Mouse (Mus musculus): ENCODE results near the gene Tmem259.

Gene Tmem259

DNA sequence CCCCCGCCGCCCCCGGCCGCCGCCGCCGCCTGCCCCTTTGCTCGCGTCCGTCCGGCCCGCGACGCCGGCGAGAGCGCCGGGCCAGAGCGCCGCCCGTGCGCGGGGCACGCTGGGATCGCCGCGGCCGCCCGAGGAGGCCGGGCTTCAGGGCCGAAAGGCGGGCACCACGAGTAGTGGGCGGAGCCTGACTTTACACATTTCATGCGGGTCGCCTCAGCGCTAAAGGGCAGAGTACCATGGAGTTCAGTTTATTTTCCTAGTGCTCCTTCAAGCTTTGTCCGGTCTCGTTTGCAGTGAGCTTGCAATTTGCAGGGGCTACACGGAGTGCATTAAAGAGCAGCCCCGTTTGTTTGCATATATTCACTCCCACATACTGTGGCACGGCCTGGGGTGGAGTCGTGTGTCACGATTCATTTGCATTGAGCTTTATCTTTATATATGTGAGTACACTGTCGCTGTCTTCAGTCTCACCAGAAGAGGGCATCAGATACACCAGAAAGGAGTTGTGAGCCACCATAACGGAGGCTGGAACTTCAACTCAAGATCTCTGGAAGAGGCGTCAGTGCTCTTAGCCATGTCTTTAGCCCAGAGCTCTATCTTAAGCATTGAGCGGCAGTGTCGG is at the start of gene Tmem259:
Gene Tmem259, minus strand, starts transcription at position 136 of the 622 bp plus-strand sequence.
- DNase-seq (ENCODE audit: low read depth), result peak; percentile 98

GRCm38 (mm10) chr10:80032799-80033480 is 48.8 kb upstream of the Tmem259 start:
- DNase-seq (ENCODE audit: low read depth), result peak; percentile 100

- no peak for DNase-seq (ENCODE audit: low read depth)
Measured at GRCm38 (mm10) chr10:80030736-80031135, 46.6 kb upstream of the Tmem259 start.

GRCm38 (mm10) chr10:80030191-80030590 is 46.1 kb upstream of the Tmem259 start:
- DNase-seq (ENCODE audit: low read depth), result peak; percentile 68

DNA sequence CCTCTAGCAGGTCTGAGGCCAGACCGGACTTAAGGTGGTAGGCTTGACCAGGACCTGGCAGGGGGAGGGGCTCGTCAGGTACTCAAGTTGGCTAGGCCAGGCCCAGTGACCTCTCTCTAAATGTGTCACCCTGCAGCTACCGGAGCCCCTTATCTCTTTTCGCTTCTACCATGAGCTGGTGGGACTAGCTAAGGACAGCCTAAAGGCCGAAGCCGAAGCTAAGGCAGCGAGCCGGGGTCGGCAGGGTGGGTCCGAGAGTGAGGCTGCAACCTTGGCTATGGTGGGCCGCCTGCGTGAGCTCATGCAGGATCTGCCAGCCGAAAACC is 44.4 kb upstream of the Tmem259 start:
- DNase-seq (ENCODE audit: low read depth), result no peak

DNA sequence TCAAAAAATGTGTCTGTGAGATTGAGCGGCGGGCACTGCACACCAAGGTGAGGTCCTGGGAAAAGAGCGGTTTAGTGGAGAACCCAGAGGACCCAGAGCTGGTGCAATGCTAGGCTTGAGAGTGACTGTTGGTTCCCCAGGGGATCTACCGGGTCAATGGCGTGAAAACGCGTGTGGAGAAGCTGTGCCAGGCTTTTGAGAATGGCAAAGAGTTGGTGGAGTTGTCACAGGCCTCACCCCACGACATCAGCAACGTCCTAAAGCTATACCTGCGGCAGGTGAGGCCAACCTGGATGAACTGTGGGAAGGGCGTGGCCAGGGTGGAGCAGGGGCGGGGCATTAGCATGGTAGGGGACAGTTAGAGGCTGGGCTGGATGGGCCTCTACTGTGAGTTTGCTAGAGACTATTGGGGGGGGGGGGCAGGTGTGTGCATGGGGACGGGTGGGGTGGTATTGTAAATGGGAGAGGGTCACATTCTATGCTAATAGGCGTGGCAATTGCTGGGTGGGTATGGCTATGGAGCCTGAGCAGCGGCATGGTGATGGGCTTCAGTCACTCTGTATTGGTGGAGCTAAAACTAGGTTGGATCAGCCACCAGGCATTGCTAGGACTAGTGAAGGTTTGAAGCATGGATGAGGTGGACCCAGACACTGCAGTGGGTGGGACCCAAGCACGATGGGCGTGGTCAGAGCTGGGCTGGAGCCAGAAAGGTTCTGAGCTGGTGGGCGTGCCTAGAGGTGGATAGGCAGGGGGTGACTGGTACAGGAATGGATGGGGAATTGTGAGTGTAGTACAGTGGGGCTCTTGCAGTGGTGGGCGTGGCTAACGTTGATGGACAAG is 43.8 kb upstream of the Tmem259 start:
- peak; percentile 37 for DNase-seq (ENCODE audit: low read depth)

DNA sequence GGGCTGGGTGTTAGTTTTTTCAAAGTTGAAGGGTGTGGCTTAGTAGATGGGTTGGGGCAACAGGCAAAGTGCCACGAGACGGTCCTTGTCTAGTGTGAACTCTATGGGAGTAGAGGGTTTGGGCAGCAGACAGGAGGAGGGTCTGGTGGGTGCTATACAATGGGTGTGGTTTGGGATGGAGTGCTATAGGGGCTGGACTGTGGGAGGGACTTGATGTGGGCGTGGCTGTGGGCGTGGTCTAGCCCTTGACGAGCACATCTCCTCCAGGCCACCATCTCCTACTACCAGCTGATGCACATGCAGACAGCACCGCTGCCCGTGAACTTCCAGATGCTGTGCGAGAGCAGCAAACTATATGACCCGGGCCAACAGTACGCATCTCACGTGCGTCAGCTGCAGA is 41.8 kb upstream of the Tmem259 start:
- DNase-seq (ENCODE audit: low read depth), result peak; percentile 42

GRCm38 (mm10) chr10:80025463-80025862 is 41.3 kb upstream of the Tmem259 start:
- no peak for DNase-seq (ENCODE audit: low read depth)

GRCm38 (mm10) chr10:80025044-80025347 is 40.9 kb upstream of the Tmem259 start:
- no peak for DNase-seq (ENCODE audit: low read depth)

- DNase-seq (ENCODE audit: low read depth), result peak; percentile 36
Measured at GRCm38 (mm10) chr10:80024229-80025043, 40.3 kb upstream of the Tmem259 start.

DNA sequence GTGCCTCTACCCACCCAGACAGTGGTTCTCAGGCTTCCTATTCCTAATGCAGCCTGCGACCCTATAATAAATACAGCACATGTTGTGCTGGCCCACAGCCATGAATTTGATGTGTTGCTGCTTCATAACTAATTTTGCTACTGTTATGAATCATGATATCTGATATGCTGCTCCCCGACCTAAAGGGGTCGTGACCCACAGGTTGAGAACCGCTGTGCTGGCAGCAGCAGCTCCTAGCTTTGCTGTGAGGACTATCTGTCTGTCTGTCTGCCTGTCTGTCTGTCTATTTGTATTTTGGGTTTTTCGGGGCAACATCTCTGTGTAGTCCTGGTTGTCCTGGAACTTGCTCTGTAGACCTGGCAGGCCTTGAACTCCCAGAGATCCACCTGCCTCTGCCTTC is 39.6 kb upstream of the Tmem259 start:
- DNase-seq (ENCODE audit: low read depth), result peak; percentile 38

GRCm38 (mm10) chr10:80022806-80023205 is 38.7 kb upstream of the Tmem259 start:
- no peak for DNase-seq (ENCODE audit: low read depth)

DNA sequence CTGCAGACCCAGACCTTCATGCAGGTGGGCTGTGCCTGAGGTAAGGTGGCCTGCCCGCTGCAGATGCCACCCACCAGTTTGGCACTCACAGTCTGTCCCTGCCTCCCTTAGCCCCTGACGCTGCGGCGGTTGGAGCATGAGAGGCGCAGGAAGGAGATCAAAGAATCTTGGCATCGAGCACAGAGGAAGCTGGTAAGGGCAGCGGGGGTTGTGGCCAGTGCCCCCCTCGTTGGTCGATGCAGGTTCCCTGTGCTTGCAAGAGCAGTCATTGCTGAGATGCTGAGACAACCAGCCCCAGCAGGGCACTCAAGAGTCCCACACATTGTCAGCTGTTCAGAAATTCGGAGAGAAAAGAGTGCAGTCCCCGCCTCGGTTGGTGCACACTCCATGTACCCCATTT is 38.0 kb upstream of the Tmem259 start:
- DNase-seq (ENCODE audit: low read depth), result no peak

- no peak for DNase-seq (ENCODE audit: low read depth)
Measured at GRCm38 (mm10) chr10:80021320-80021641, 37.2 kb upstream of the Tmem259 start.

GRCm38 (mm10) chr10:80020603-80021319 is 36.6 kb upstream of the Tmem259 start:
- peak; percentile 37 for DNase-seq (ENCODE audit: low read depth)

GRCm38 (mm10) chr10:80020191-80020590 is 36.1 kb upstream of the Tmem259 start:
- no peak for DNase-seq (ENCODE audit: low read depth)

DNA sequence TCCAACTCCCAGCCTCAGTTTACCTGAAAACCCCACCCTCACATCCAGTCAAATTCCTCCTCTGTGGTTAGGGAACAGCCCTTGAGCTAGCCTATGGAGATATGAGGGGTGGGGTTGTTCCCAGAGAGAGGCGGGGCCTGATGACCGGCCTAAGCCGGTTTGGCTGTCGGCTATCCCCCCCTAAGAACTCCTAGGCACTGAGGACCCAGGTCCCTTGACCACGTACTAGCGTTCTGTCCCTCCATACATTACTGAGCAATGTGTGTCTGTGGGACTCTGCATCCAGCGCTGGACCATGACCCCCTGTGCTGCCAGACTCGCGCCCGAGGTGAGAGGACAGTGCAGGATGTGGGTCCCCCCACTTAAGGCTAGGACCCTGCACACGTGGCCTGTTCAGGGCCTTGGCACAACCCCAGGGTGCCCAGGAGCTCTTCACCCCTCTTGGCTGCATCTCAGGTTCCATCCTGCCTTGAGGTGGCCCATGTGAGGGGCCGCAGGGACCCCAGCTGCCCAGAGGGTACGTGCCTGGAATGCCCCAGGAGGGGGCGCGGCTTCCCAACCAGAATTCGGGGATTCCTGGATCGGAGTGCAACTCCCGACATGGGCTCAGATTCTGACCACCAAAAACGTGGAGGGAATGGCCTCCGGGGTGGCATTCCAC is 35.5 kb upstream of the Tmem259 start:
- DNase-seq (ENCODE audit: low read depth), result no peak

DNA sequence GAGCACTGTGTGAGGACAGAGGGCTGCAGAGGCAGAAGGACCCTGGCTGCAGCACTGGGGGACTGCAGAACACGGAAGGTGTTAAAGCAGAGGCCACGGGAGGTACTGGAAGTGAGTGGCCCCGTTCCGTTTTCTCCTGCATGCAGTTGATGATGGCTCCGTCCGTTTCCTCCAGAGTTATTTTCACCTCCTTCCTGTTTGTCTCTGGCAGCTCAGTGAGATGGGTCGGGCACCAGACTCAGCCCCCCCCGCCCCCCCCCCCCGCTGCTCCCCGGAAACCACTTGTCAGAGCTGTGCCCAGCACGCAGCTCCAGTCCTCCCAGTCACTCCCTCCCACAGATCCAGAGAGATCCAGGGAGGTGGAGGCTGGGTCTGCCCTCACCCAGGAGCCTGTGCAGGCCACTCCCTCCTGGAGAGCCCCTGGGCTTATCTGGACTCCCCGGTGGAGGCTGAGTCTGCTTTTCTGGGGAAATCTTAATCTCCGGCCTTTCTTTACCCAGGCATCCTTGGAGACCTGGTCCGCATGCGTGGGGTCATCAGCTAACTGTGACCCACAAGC is 34.7 kb upstream of the Tmem259 start:
- DNase-seq (ENCODE audit: low read depth), result peak; percentile 60

- DNase-seq (ENCODE audit: low read depth), result no peak
Measured at GRCm38 (mm10) chr10:80017771-80018170, 33.6 kb upstream of the Tmem259 start.

GRCm38 (mm10) chr10:80017361-80017760 is 33.2 kb upstream of the Tmem259 start:
- DNase-seq (ENCODE audit: low read depth), result peak; percentile 94

DNA sequence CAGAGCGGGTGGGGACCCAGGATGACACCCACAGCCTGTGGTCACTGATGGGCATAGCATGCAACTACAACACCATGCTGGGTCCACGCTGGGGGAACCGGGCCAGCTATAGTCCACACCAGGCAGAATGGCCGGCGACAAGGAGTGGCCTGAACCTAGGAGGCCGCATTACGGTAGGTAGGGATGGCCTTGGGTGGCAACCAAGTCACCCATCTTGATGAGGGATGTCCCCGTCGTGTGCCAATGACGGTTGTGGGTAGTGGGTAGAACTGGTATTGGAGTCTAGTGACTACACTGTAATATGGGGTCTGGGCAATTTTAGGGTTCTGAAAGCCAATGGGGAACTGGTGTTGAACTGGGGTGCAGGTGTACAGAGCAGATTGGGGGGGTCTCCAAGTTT is 32.8 kb upstream of the Tmem259 start:
- DNase-seq (ENCODE audit: low read depth), result peak; percentile 76

Measured in 416B (cell line).